ENCODE assay signal across 16 mouse cellular contexts in genomic region chr8:49063256-49063655, GRCm38 (mm10).
"Had no signal": no experiment of that assay in that cellular context is flagged by ENCODE, and none has a peak within 500 bp of the region (broad histone marks: within the 10 kb centered on the region; RNA-seq: fewer than 3 reads in every experiment).

No protein-coding gene starts in this region.

- DNase-seq: heart, postnatal 10 days; heart, postnatal 14 days; heart, postnatal 36 days; heart, postnatal 4 days; kidney, adult 11 months; kidney, adult 18-20 months; kidney, adult 2 months; kidney, adult 8-10 months; kidney, adult 9 months; kidney, postnatal 10 days; kidney, postnatal 14 days; kidney, postnatal 25 days; kidney, postnatal 36 days; kidney, postnatal 4 days; layer of hippocampus, adult 9-11 months; layer of hippocampus, postnatal 36 days had no signal
